8 mouse cellular contexts compared by ENCODE assay signal in genomic region chr6:114917129-114917528, GRCm38 (mm10). TPM values are rescaled to one million over a fixed set of nuclear protein-coding genes. Genes with fewer than 3 reads are reported as not detected.
DNase-seq lines count a peak whose midpoint lies in the region; ATAC-seq and TF ChIP-seq lines count a peak whose summit lies in the region.

No protein-coding gene starts in this region.

- no peak for TF ChIP-seq CTCF in kidney, postnatal 0 days (IDR thresholded peaks at IDR 0.05; ENCODE audit: low read depth)
- no peak for TF ChIP-seq CTCF in left cerebral cortex, adult 2 months (IDR thresholded peaks at IDR 0.05)

- TF ChIP-seq POLR2A in myocyte (IDR thresholded peaks at IDR 0.05; ENCODE audit: insufficient read length, low read depth), result no peak

- no peaks in the 10 kb centered on the region for H3K36me3 ChIP-seq in kidney, postnatal 0 days (ENCODE audit: insufficient read depth, low read length)
- no peaks in the 10 kb centered on the region for H3K36me3 ChIP-seq in embryonic facial prominence, embryonic 15.5 days
- H3K36me3 ChIP-seq in intestine, embryonic 14.5 days (ENCODE audit: control insufficient read depth, insufficient read depth, low read length), result peaks cover 7% of the 10 kb centered on the region; the same call in 1 of the 2 replicates
- no peaks in the 10 kb centered on the region for H3K36me3 ChIP-seq in myocyte (ENCODE audit: control insufficient read depth, insufficient read depth)

- no peaks in the 10 kb centered on the region for H3K27me3 ChIP-seq in kidney, postnatal 0 days (ENCODE audit: insufficient read depth, low read length)
- no peaks in the 10 kb centered on the region for H3K27me3 ChIP-seq in embryonic facial prominence, embryonic 15.5 days
- H3K27me3 ChIP-seq in intestine, embryonic 14.5 days (replicated peaks; ENCODE audit: control insufficient read depth, insufficient read depth, low read length), result no peaks in the 10 kb centered on the region
- no peaks in the 10 kb centered on the region for H3K27me3 ChIP-seq in myocyte (ENCODE audit: control insufficient read depth, insufficient read depth, insufficient read length)

- H3K4me1 ChIP-seq in kidney, postnatal 0 days (replicated peaks; ENCODE audit: insufficient read depth, low read length), result peaks cover 72% of the 10 kb centered on the region
- H3K4me1 ChIP-seq in embryonic facial prominence, embryonic 15.5 days, result peaks cover 75% of the 10 kb centered on the region
- H3K4me1 ChIP-seq in intestine, embryonic 14.5 days (replicated peaks; ENCODE audit: control insufficient read depth, insufficient read depth, low read length), result peaks cover 60% of the 10 kb centered on the region

- H3K9ac ChIP-seq in kidney, postnatal 0 days (ENCODE audit: low read depth, low read length), result no peak overlapping the region
- no peak overlapping the region for H3K9ac ChIP-seq in embryonic facial prominence, embryonic 15.5 days
- H3K9ac ChIP-seq in intestine, embryonic 14.5 days (ENCODE audit: low read length), result no peak overlapping the region

- no peak overlapping the region for H3K4me3 ChIP-seq in kidney, postnatal 0 days (replicated peaks; ENCODE audit: low read depth, low read length)
- H3K4me3 ChIP-seq in embryonic facial prominence, embryonic 15.5 days (replicated peaks), result peak overlapping the region; percentile 58
- no peak overlapping the region for H3K4me3 ChIP-seq in intestine, embryonic 14.5 days (ENCODE audit: low read depth, low read length)
- H3K4me3 ChIP-seq in myocyte, result peak overlapping the region; percentile 88
- no peak overlapping the region for H3K4me3 ChIP-seq in left cerebral cortex, adult 2 months

- 18% methylated on average over 11 of the region's 11 CpGs for WGBS in kidney, postnatal 0 days
- 14% methylated on average over 11 of the region's 11 CpGs for WGBS in embryonic facial prominence, embryonic 15.5 days
- WGBS in intestine, embryonic 14.5 days, result 41% methylated on average over 11 of the region's 11 CpGs

- no peak for ATAC-seq in kidney, postnatal 0 days (replicated peaks; ENCODE audit: low FRiP score, low read depth)
- no peak for ATAC-seq in embryonic facial prominence, embryonic 15.5 days (ENCODE audit: insufficient number of reproducible peaks, low FRiP score, low TSS enrichment, low read depth)
- ATAC-seq in intestine, embryonic 14.5 days (replicated peaks; ENCODE audit: low FRiP score, low TSS enrichment, low read depth), result no peak

- H3K9me3 ChIP-seq in kidney, postnatal 0 days (replicated peaks; ENCODE audit: low read length), result no peaks in the 10 kb centered on the region
- no peaks in the 10 kb centered on the region for H3K9me3 ChIP-seq in embryonic facial prominence, embryonic 15.5 days (replicated peaks)
- H3K9me3 ChIP-seq in intestine, embryonic 14.5 days (ENCODE audit: control insufficient read depth, low read length), result no peaks in the 10 kb centered on the region

- H3K4me2 ChIP-seq in kidney, postnatal 0 days (ENCODE audit: low read length), result peak overlapping the region; percentile 78
- H3K4me2 ChIP-seq in embryonic facial prominence, embryonic 15.5 days (replicated peaks), result peak overlapping the region; percentile 60
- peak overlapping the region; percentile 62 for H3K4me2 ChIP-seq in intestine, embryonic 14.5 days (ENCODE audit: low read length)
- H3K4me2 ChIP-seq in myocyte (ENCODE audit: low read depth), result peak overlapping the region; percentile 90

- H3K79me2 ChIP-seq in myocyte (ENCODE audit: control insufficient read depth, insufficient read depth), result peaks cover 95% of the 10 kb centered on the region

- no peak overlapping the region for H3ac ChIP-seq in myocyte (ENCODE audit: control insufficient read depth, insufficient read length)

- no peak for DNase-seq in kidney, postnatal 0 days (ENCODE audit: low spot score)
- no peak for DNase-seq in kidney, postnatal 4 days
- DNase-seq in intestine, embryonic 14.5 days (ENCODE audit: low spot score), result no peak
- DNase-seq in left cerebral cortex, adult 2 months (ENCODE audit: extremely low spot score in 1 of 2, low spot score in 2 of 2), result no peak
- DNase-seq in left cerebral cortex, adult 11 months (ENCODE audit: low spot score), result no peak
- no peak for DNase-seq in cerebellum, adult 11-12 months

- H3K27ac ChIP-seq in kidney, postnatal 0 days, result peak overlapping the region; percentile 90; the same call in 1 of the 2 replicates
- peak overlapping the region; percentile 90 for H3K27ac ChIP-seq in embryonic facial prominence, embryonic 15.5 days (replicated peaks)
- H3K27ac ChIP-seq in intestine, embryonic 14.5 days (ENCODE audit: low read depth), result peak overlapping the region; percentile 40
- no peak overlapping the region for H3K27ac ChIP-seq in left cerebral cortex, adult 2 months

- intact Hi-C loops in left cerebral cortex, adult 2 months (cut with DNase I), result no loop called here

TF ChIP-seq in myocyte, 11 proteins besides CTCF, POLR2A, EP300 and RAD21:
- no peak for TF ChIP-seq POLR2AphosphoS2 (IDR thresholded peaks at IDR 0.05; ENCODE audit: insufficient read length, low read depth)
- TF ChIP-seq MAX (IDR thresholded peaks at IDR 0.05; ENCODE audit: low read depth), result no peak
- no peak for TF ChIP-seq CEBPB (IDR thresholded peaks at IDR 0.05; ENCODE audit: insufficient read depth, poor library complexity, severe bottlenecking)
- TF ChIP-seq USF1 (IDR thresholded peaks at IDR 0.05; ENCODE audit: low read depth), result no peak
- TF ChIP-seq REST (IDR thresholded peaks at IDR 0.05; ENCODE audit: insufficient read depth, insufficient read length), result no peak
- TF ChIP-seq MYOG (IDR thresholded peaks at IDR 0.05; ENCODE audit: control insufficient read depth in 1 of 3, insufficient read depth in 1 of 3, insufficient read length in 2 of 3, low read depth in 2 of 3), result no peak
- no peak for TF ChIP-seq MYOD1 (IDR thresholded peaks at IDR 0.05; ENCODE audit: control insufficient read depth in 1 of 3, insufficient read length in 2 of 3, low read depth in 2 of 3)
- no peak for TF ChIP-seq TCF3 (IDR thresholded peaks at IDR 0.05; ENCODE audit: insufficient read length, low read depth)

RNA-seq across cellular contexts. Expression of gene Vgll4, which starts 52.7 kb away (rescaled TPM):
- polyA plus RNA-seq in kidney, postnatal 0 days (2015; fragmentation: Nextera tagmentation; extraction: Ambion mirVana), result 97.2 and 99.7 TPM in 2 replicates
- polyA plus RNA-seq in embryonic facial prominence, embryonic 15.5 days (2015; fragmentation: Nextera tagmentation; extraction: Ambion mirVana), result 141 and 143 TPM in 2 replicates
- polyA plus RNA-seq in intestine, embryonic 14.5 days (2014; fragmentation: Nextera tagmentation; extraction: Ambion mirVana), result 72.0 and 82.9 TPM in 2 replicates
- polyA plus RNA-seq in myocyte (2012; fragmentation: generic; extraction: Trizol), result 21.1 TPM
- 10 to 100 TPM; 61.4 to 63.8 TPM for total RNA-seq in left cerebral cortex, adult 2 months (2021)

Comparison
In these comparisons a context has a peak if more than half of its experiments do, and no peak if none do; other contexts are left out.
1. H3K4me3 ChIP-seq: peak in embryonic facial prominence, embryonic 15.5 days (single experiment) and myocyte (single experiment); none in kidney, postnatal 0 days (single experiment), intestine, embryonic 14.5 days (single experiment) and left cerebral cortex, adult 2 months (single experiment).
2. Peak in every context shown above with its lines, with median percentiles within 50 percentile points of each other: H3K4me2 ChIP-seq.